Comparison of ENCODE assay signal across 9 mouse cellular contexts in genomic region chr17:46855328-46856106, GRCm38 (mm10). TPM values are rescaled to one million over a fixed set of nuclear protein-coding genes. Genes with fewer than 3 reads are reported as not detected.
DNase-seq lines count a peak whose midpoint lies in the region; ATAC-seq and TF ChIP-seq lines count a peak whose summit lies in the region.
"Had no signal": no experiment of that assay in that cellular context is flagged by ENCODE, and none has a peak within 500 bp of the region (broad histone marks: within the 10 kb centered on the region; RNA-seq: fewer than 3 reads in every experiment).

No protein-coding gene starts in this region.

- H3ac ChIP-seq in C2C12 (ENCODE audit: control insufficient read depth, insufficient read length, low read depth): peak overlapping the region; percentile 50

- no peak for TF ChIP-seq CTCF in C2C12 (IDR thresholded peaks at IDR 0.05; ENCODE audit: control insufficient read depth, insufficient read depth, insufficient read length)

- peak overlapping the region; percentile 69 for H3K4me2 ChIP-seq in forebrain, embryonic 14.5 days (ENCODE audit: low read length)
- peak overlapping the region; percentile 79 for H3K4me2 ChIP-seq in kidney, embryonic 16.5 days (replicated peaks; ENCODE audit: low read depth, low read length)
- H3K4me2 ChIP-seq in midbrain, embryonic 15.5 days: peak overlapping the region; percentile 64

- peaks cover 3% of the 10 kb centered on the region for H3K36me3 ChIP-seq in C2C12 (ENCODE audit: control insufficient read depth, insufficient read depth)
- no peaks in the 10 kb centered on the region; the same call in 1 of the 2 replicates for H3K36me3 ChIP-seq in forebrain, embryonic 14.5 days (ENCODE audit: control insufficient read depth, insufficient read depth, low read length)
- no peaks in the 10 kb centered on the region for H3K36me3 ChIP-seq in kidney, embryonic 16.5 days (ENCODE audit: insufficient read depth, low read length)
- H3K36me3 ChIP-seq in midbrain, embryonic 15.5 days (replicated peaks): no peaks in the 10 kb centered on the region

- peaks cover 44% of the 10 kb centered on the region for H3K79me2 ChIP-seq in C2C12 (ENCODE audit: control insufficient read depth, insufficient read depth)

- H3K9me3 ChIP-seq in forebrain, embryonic 14.5 days (replicated peaks; ENCODE audit: control insufficient read depth, low read length): no peaks in the 10 kb centered on the region
- H3K9me3 ChIP-seq in kidney, embryonic 16.5 days (ENCODE audit: low read length): no peaks in the 10 kb centered on the region
- no peaks in the 10 kb centered on the region for H3K9me3 ChIP-seq in midbrain, embryonic 15.5 days

- peak; percentile 32 for DNase-seq in adrenal gland, adult 2 months
- DNase-seq in adrenal gland, adult 18-20 months (ENCODE audit: low spot score in 2 of 2): no peak
- DNase-seq in forebrain, embryonic 14.5 days (ENCODE audit: low spot score): no peak
- no peak for DNase-seq in MN1 (ENCODE audit: low spot score)
- DNase-seq in layer of hippocampus, adult 9-10 months (ENCODE audit: low spot score): no peak

- H3K9ac ChIP-seq in forebrain, embryonic 14.5 days (ENCODE audit: low read length): peak overlapping the region; percentile 100
- H3K9ac ChIP-seq in kidney, embryonic 16.5 days (replicated peaks; ENCODE audit: low read length): peak overlapping the region; percentile 100
- peak overlapping the region; percentile 100 for H3K9ac ChIP-seq in midbrain, embryonic 15.5 days

- peaks cover 20% of the 10 kb centered on the region for H3K4me1 ChIP-seq in forebrain, embryonic 14.5 days (ENCODE audit: control insufficient read depth, insufficient read depth, low read length)
- H3K4me1 ChIP-seq in kidney, embryonic 16.5 days (ENCODE audit: insufficient read depth, low read length): peaks cover 35% of the 10 kb centered on the region
- peaks cover 41% of the 10 kb centered on the region for H3K4me1 ChIP-seq in midbrain, embryonic 15.5 days

- H3K79me3 ChIP-seq in C2C12 (ENCODE audit: low read depth): peaks cover 34% of the 10 kb centered on the region

- peak overlapping the region; percentile 100 for H3K27ac ChIP-seq in forebrain, embryonic 14.5 days (ENCODE audit: low read depth, low read length)
- H3K27ac ChIP-seq in kidney, embryonic 16.5 days (ENCODE audit: low read length): peak overlapping the region; percentile 100
- H3K27ac ChIP-seq in midbrain, embryonic 15.5 days: peak overlapping the region; percentile 100

- no peak for ATAC-seq in forebrain, embryonic 14.5 days
- no peak for ATAC-seq in kidney, embryonic 16.5 days (ENCODE audit: low FRiP score, low TSS enrichment)
- ATAC-seq in midbrain, embryonic 15.5 days (replicated peaks): no peak

- H3K4me3 ChIP-seq in C2C12 (ENCODE audit: insufficient read depth, poor library complexity, severe bottlenecking): peak overlapping the region; percentile 97
- peak overlapping the region; percentile 98 for H3K4me3 ChIP-seq in forebrain, embryonic 14.5 days (ENCODE audit: low read depth, low read length)
- H3K4me3 ChIP-seq in kidney, embryonic 16.5 days (ENCODE audit: low read length): peak overlapping the region; percentile 96
- H3K4me3 ChIP-seq in midbrain, embryonic 15.5 days: peak overlapping the region; percentile 98

- H3K27me3 ChIP-seq in C2C12 (ENCODE audit: control insufficient read depth, insufficient read depth, insufficient read length): no peaks in the 10 kb centered on the region
- no peaks in the 10 kb centered on the region for H3K27me3 ChIP-seq in forebrain, embryonic 14.5 days (replicated peaks; ENCODE audit: control insufficient read depth, insufficient read depth, low read length)
- no peaks in the 10 kb centered on the region for H3K27me3 ChIP-seq in kidney, embryonic 16.5 days (ENCODE audit: insufficient read depth, low read length)
- no peaks in the 10 kb centered on the region for H3K27me3 ChIP-seq in midbrain, embryonic 15.5 days (replicated peaks)

- WGBS in forebrain, embryonic 14.5 days: 66% methylated on average over 15 of the region's 15 CpGs
- WGBS in kidney, embryonic 16.5 days: 47% methylated on average over 15 of the region's 15 CpGs
- 55% methylated on average over 15 of the region's 15 CpGs for WGBS in midbrain, embryonic 15.5 days

TF ChIP-seq in C2C12, 6 proteins besides CTCF, POLR2A, EP300 and RAD21:
- TF ChIP-seq FOSL1 (IDR thresholded peaks at IDR 0.05; ENCODE audit: insufficient read depth, low read length, poor library complexity, severe bottlenecking): no peak
- TF ChIP-seq MAX (IDR thresholded peaks at IDR 0.05): no peak
- TF ChIP-seq USF1 (IDR thresholded peaks at IDR 0.05; ENCODE audit: low read depth): no peak
- TF ChIP-seq MYOD1 (IDR thresholded peaks at IDR 0.05; ENCODE audit: control insufficient read depth, insufficient read length, low read depth): no peak
- TF ChIP-seq CEBPB (IDR thresholded peaks at IDR 0.05; ENCODE audit: low read depth): no peak
- no peak for TF ChIP-seq MYOG (IDR thresholded peaks at IDR 0.05; ENCODE audit: control insufficient read depth, extremely low read depth, insufficient read length)
TF ChIP-seq in C2C12: peak in this region for 0.

RNA-seq across cellular contexts. Expression of gene Bicral, which starts 2.8 kb away (rescaled TPM):
- 10 to 100 TPM; 22.6 to 25.1 TPM for total RNA-seq in adrenal gland, adult 2 months (2021)
- 6.1 and 7.7 TPM in 2 replicates for polyA plus RNA-seq in adrenal gland, adult 2 months (2012; rRNA removed)
- total RNA-seq in adrenal gland, adult 18-20 months (2021): 10 to 100 TPM; 16.7 to 18.2 TPM
- 3.9 TPM for polyA plus RNA-seq in C2C12 (2012; fragmentation: generic; extraction: Trizol)
- 7.5 and 8.5 TPM in 2 replicates for polyA plus RNA-seq in forebrain, embryonic 14.5 days (2014; fragmentation: Nextera tagmentation; extraction: Ambion mirVana)
- 3.2 and 3.6 TPM in 2 replicates for polyA plus RNA-seq in kidney, embryonic 16.5 days (2015; fragmentation: Nextera tagmentation; extraction: Ambion mirVana)
- 10.5 and 12.8 TPM in 2 replicates for polyA plus RNA-seq in midbrain, embryonic 15.5 days (2015; fragmentation: Nextera tagmentation; extraction: Ambion mirVana)

RNA-seq across cellular contexts. Expression of gene Tbcc, which starts 35.0 kb away (rescaled TPM):
- total RNA-seq in adrenal gland, adult 2 months (2021): 10 to 100 TPM; 13.1 to 23.8 TPM
- polyA plus RNA-seq in adrenal gland, adult 2 months (2012; rRNA removed): 17.2 and 18.5 TPM in 2 replicates
- 10 to 100 TPM; 19.6 to 23.9 TPM for total RNA-seq in adrenal gland, adult 18-20 months (2021)
- polyA plus RNA-seq in C2C12 (2012; fragmentation: generic; extraction: Trizol): 46.8 TPM
- 66.4 TPM in 2 replicates for polyA plus RNA-seq in forebrain, embryonic 14.5 days (2014; fragmentation: Nextera tagmentation; extraction: Ambion mirVana)
- 49.8 and 54.7 TPM in 2 replicates for polyA plus RNA-seq in kidney, embryonic 16.5 days (2015; fragmentation: Nextera tagmentation; extraction: Ambion mirVana)
- polyA plus RNA-seq in midbrain, embryonic 15.5 days (2015; fragmentation: Nextera tagmentation; extraction: Ambion mirVana): 61.6 and 68.5 TPM in 2 replicates

RNA-seq across cellular contexts. Expression of gene Prph2, which starts 54.7 kb away (rescaled TPM):
- total RNA-seq in adrenal gland, adult 2 months (2021): not detected
- not detected in 2 replicates for polyA plus RNA-seq in adrenal gland, adult 2 months (2012; rRNA removed)
- total RNA-seq in adrenal gland, adult 18-20 months (2021): not detected
- polyA plus RNA-seq in C2C12 (2012; fragmentation: generic; extraction: Trizol): 0.01 TPM
- not detected in 2 replicates for polyA plus RNA-seq in forebrain, embryonic 14.5 days (2014; fragmentation: Nextera tagmentation; extraction: Ambion mirVana)
- 0.09 and 0.14 TPM in 2 replicates for polyA plus RNA-seq in kidney, embryonic 16.5 days (2015; fragmentation: Nextera tagmentation; extraction: Ambion mirVana)
- not detected in 2 replicates for polyA plus RNA-seq in midbrain, embryonic 15.5 days (2015; fragmentation: Nextera tagmentation; extraction: Ambion mirVana)
- total RNA-seq: hematopoietic stem cell, adult 5-6 weeks had no signal
